Mouse (Mus musculus) cerebellum, postnatal 4 days (tissue): ENCODE results near the gene Exoc1.

Experiments used
- DNase-seq, 2 experiments: peaks; one replicate each; pipeline ENCODE4 v3.0.0; 2022; ENCODE audit warnings: low spot score in 2 of 2, mixed read lengths in 1 of 2

Exoc1 gene

GRCm38 (mm10) chr5:76529040-76529703 lies at the start of gene Exoc1:
Gene Exoc1 (plus strand): TSS chr5:76529311.
- DNase-seq, result peak; percentile 78 to 92

- no peak for DNase-seq
These were observed 45.3 kb upstream of the Exoc1 start, which contains the start of gene Gm7271 for GRCm38 (mm10) chr5:76483811-76484210. Gene Gm7271 (plus strand): TSS chr5:76484040.

- no peak for DNase-seq
These were observed 34.0 kb upstream of the Exoc1 start for GRCm38 (mm10) chr5:76495126-76495525.

- no peak for DNase-seq
These were observed 6.7 kb upstream of the Exoc1 start for GRCm38 (mm10) chr5:76522446-76522845.

GRCm38 (mm10) chr5:76524623-76525022 lies 4.5 kb upstream of the Exoc1 start:
- no peak for DNase-seq

- DNase-seq, result no peak
These were observed 4.0 kb upstream of the Exoc1 start for GRCm38 (mm10) chr5:76525066-76525465.

- DNase-seq, result no peak
These were observed 3.3 kb upstream of the Exoc1 start for GRCm38 (mm10) chr5:76525829-76526228.

GRCm38 (mm10) chr5:76529704-76530066 lies 574 bp downstream of the Exoc1 start:
- no peak for DNase-seq

GRCm38 (mm10) chr5:76533186-76533585 lies 4.1 kb downstream of the Exoc1 start:
- DNase-seq, result no peak

- no peak for DNase-seq
These were observed 7.1 kb downstream of the Exoc1 start for GRCm38 (mm10) chr5:76536231-76536630.

- no peak for DNase-seq
These were observed 8.5 kb downstream of the Exoc1 start for GRCm38 (mm10) chr5:76537578-76537977.

GRCm38 (mm10) chr5:76540181-76540580 lies 11.1 kb downstream of the Exoc1 start:
- no peak for DNase-seq

- DNase-seq, result no peak
These were observed 11.7 kb downstream of the Exoc1 start for GRCm38 (mm10) chr5:76540842-76541241.

- DNase-seq, result no peak
These were observed 14.1 kb downstream of the Exoc1 start for GRCm38 (mm10) chr5:76543200-76543599.

GRCm38 (mm10) chr5:76550426-76550825 lies 21.3 kb downstream of the Exoc1 start:
- DNase-seq, result no peak

GRCm38 (mm10) chr5:76565321-76565720 lies 36.2 kb downstream of the Exoc1 start:
- peak; percentile 42 to 66 for DNase-seq

GRCm38 (mm10) chr5:76574251-76574650 lies 45.1 kb downstream of the Exoc1 start:
- DNase-seq, result no peak

- no peak for DNase-seq
These were observed 47.9 kb downstream of the Exoc1 start for GRCm38 (mm10) chr5:76577026-76577425.

- no peak for DNase-seq
These were observed 56.3 kb downstream of the Exoc1 start for GRCm38 (mm10) chr5:76585378-76585777.

GRCm38 (mm10) chr5:76588551-76589283 lies 59.6 kb downstream of the Exoc1 start, which contains the start of gene Cep135:
Gene Cep135 (plus strand): TSS chr5:76588698.
- DNase-seq, result peak; percentile 84 to 95

GRCm38 (mm10) chr5:76589311-76589710 lies 60.2 kb downstream of the Exoc1 start:
- no peak for DNase-seq

GRCm38 (mm10) chr5:76590009-76590408 lies 60.9 kb downstream of the Exoc1 start:
- DNase-seq, result no peak

- no peak for DNase-seq
These were observed 62.8 kb downstream of the Exoc1 start for GRCm38 (mm10) chr5:76591885-76592284.
